Mouse (Mus musculus): ENCODE data around the gene Zfp277.

Gene Zfp277

GRCm38 (mm10) chr12:40445648-40446449, at the start of gene Zfp277, which contains the start of gene Dock4:
Zfp277 (minus strand) TSS chr12:40445902.
Dock4 (plus strand) TSS chr12:40445952.
- peak; percentile 100 for DNase-seq

GRCm38 (mm10) chr12:40486047-40486837, 40.5 kb upstream of the Zfp277 start:
- DNase-seq = no peak

- no peak for DNase-seq
These were observed 39.5 kb upstream of the Zfp277 start for GRCm38 (mm10) chr12:40485210-40485609.

GRCm38 (mm10) chr12:40484224-40484623, 38.5 kb upstream of the Zfp277 start:
- DNase-seq = no peak

- DNase-seq = no peak
These were observed 32.1 kb upstream of the Zfp277 start for GRCm38 (mm10) chr12:40477621-40478452.

GRCm38 (mm10) chr12:40473709-40474108, 28.0 kb upstream of the Zfp277 start:
- no peak for DNase-seq

- DNase-seq = no peak
These were observed 26.1 kb upstream of the Zfp277 start for GRCm38 (mm10) chr12:40471649-40472399.

- DNase-seq = no peak
These were observed 23.3 kb upstream of the Zfp277 start for GRCm38 (mm10) chr12:40469009-40469408.

GRCm38 (mm10) chr12:40468235-40468634, 22.5 kb upstream of the Zfp277 start:
- DNase-seq = no peak

- DNase-seq = peak; percentile 97
These were observed 18.6 kb upstream of the Zfp277 start for GRCm38 (mm10) chr12:40464282-40464681.

- no peak for DNase-seq
These were observed 18.1 kb upstream of the Zfp277 start for GRCm38 (mm10) chr12:40463828-40464227.

GRCm38 (mm10) chr12:40462693-40463235, 17.1 kb upstream of the Zfp277 start:
- DNase-seq = peak; percentile 58

- DNase-seq = no peak
These were observed 14.1 kb upstream of the Zfp277 start for GRCm38 (mm10) chr12:40459673-40460265.

GRCm38 (mm10) chr12:40458977-40459376, 13.3 kb upstream of the Zfp277 start:
- no peak for DNase-seq

- DNase-seq = peak; percentile 82
These were observed 10.8 kb upstream of the Zfp277 start for GRCm38 (mm10) chr12:40456517-40456916.

GRCm38 (mm10) chr12:40449119-40449795, 3.6 kb upstream of the Zfp277 start:
- DNase-seq = no peak

- DNase-seq = peak; percentile 68
These were observed 2.1 kb upstream of the Zfp277 start for GRCm38 (mm10) chr12:40447561-40448355.

- DNase-seq = peak; percentile 85
These were observed 1.0 kb upstream of the Zfp277 start for GRCm38 (mm10) chr12:40446450-40447381.

GRCm38 (mm10) chr12:40445206-40445605, 496 bp downstream of the Zfp277 start:
- no peak for DNase-seq

Measured in cerebellum, adult 9-11 months (tissue).